Mouse (Mus musculus) fibroblast of lung, adult 2 months (primary cell): Measurements from ENCODE around the gene 1700010B08Rik.

ENCODE experiments used
- DNase-seq: peaks from one replicate; pipeline ENCODE4 v3.0.0-alpha.2; 2011; ENCODE audit warnings: low read depth

Gene 1700010B08Rik

DNA sequence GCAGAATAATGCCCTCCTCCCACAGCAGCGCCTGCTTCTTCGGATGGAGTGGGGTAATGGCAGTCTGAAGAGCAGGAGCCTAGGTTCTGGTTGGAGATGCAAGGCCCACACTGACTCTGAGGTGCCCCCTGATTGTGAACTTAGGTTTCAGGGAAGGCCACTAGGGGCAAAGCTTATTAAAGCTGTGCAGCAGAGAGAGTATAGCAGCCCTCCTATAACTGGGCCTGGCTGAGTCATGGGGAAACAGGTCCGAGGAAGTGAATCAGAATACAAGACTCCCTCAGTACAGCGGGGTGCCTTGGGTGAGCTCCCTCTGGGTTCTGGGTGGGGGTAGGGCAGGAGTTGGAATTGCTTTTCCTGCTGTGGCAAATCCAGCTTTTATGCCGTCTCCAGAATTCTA is 51.4 kb downstream of the 1700010B08Rik start:
- DNase-seq: peak; percentile 38
